Mouse (Mus musculus) thymus, adult 2 months (tissue): ENCODE results near the gene Mid1. TPM values are rescaled to one million over a fixed set of nuclear protein-coding genes. Genes with fewer than 3 reads are reported as not detected.
"Not testable (repeated sequence)": the region's sequence is repeated elsewhere in the genome, so short reads cannot be mapped to it uniquely, and the experiment has no call there.

Experiments
- DNase-seq: peaks from one replicate; pipeline ENCODE4 v3.0.0; 2021
- H3K27ac ChIP-seq: fragments of 200-500 bp; 2 replicates; pipeline ENCODE4 v1.5.1; 2012; ENCODE audit warnings: low read length, control low read depth; ENCODE audit not compliant: control insufficient read depth, insufficient read depth
- H3K27me3 ChIP-seq: fragments of 200-500 bp; 2 replicates; pipeline ENCODE4 v1.6.1; 2012; ENCODE audit warnings: mild to moderate bottlenecking, low read length, moderate library complexity, mixed read lengths; ENCODE audit not compliant: control insufficient read depth, insufficient read depth
- H3K36me3 ChIP-seq: fragments of 200-500 bp; 2 replicates; pipeline ENCODE4 v1.6.1; 2012; ENCODE audit warnings: mild to moderate bottlenecking, low read length, moderate library complexity; ENCODE audit not compliant: control insufficient read depth, insufficient read depth
- H3K4me1 ChIP-seq: fragments of 200-500 bp; replicated peaks from 2 replicates; pipeline ENCODE4 v1.6.1; 2012; ENCODE audit warnings: low read length; ENCODE audit not compliant: control insufficient read depth, insufficient read depth
- H3K4me3 ChIP-seq: fragments of 200-500 bp; 2 replicates; pipeline ENCODE4 v1.5.1; 2012; ENCODE audit warnings: mild to moderate bottlenecking, low read length, control low read depth, moderate library complexity; ENCODE audit not compliant: control insufficient read depth, insufficient read depth
- CTCF ChIP-seq: fragments of 200-500 bp; IDR thresholded peaks from 2 replicates; pipeline ENCODE4 v1.5.1; 2012; ENCODE audit warnings: mild to moderate bottlenecking, control low read depth, low read length, moderate library complexity, borderline replicate concordance; ENCODE audit not compliant: control insufficient read depth, poor library complexity, insufficient read depth; ENCODE audit errors: extremely low read depth
- POLR2A ChIP-seq: fragments of 200-500 bp; IDR thresholded peaks from 2 replicates; pipeline ENCODE4 v1.6.1; 2012; ENCODE audit warnings: mild to moderate bottlenecking, low read length, control low read depth, moderate library complexity; ENCODE audit not compliant: control insufficient read depth, poor library complexity, insufficient read depth; ENCODE audit errors: extremely low read depth
- WGBS: fragments of 180-500 bp; shearing (Covaris S2); methylation state at CpG from one replicate; pipeline ENCODE4 v1.1.7; 2018; 5-methylcytosine and 5-hydroxymethylcytosine counted together
- polyA plus RNA-seq: library from polyadenylated mRNA; depleted of rRNA; stranded (reverse); fragments of >200 nt; gene quantifications from 2 replicates; pipeline ENCODE4 v1.2.3, GENCODE M21; 2012

Gene Mid1
- polyA plus RNA-seq, 1 experiment: 10.4 TPM

DNA sequence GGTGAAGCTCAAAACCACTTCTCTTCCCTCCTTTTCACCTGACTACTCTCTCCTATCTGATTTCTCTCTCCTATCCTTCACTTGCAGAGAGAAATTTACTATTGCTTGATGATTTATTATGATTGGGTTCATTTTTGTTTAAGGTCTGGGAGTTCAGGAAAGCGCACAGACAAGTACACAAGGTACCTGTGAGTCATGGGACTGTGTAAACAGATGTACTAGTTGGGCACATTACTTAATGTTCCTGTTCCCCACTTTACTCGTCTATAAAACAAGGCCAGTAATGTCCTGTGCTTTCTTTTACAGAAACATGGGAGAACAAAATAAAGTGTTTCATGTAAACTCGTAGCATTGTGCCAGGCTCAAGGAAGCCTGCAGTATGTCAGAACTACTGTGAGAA lies 248.2 kb downstream of the Mid1 start:
- TF ChIP-seq CTCF (no peak), POLR2A (no peak)

GRCm38 (mm10) chrX:169937119-169937719 lies 252.2 kb downstream of the Mid1 start:
- DNase-seq: no peak
- Histone ChIP-seq H3K4me1 (no peaks in the 10 kb centered on the region), H3K27ac (no peak overlapping the region), H3K27me3 (no peaks in the 10 kb centered on the region), H3K36me3 (no peaks in the 10 kb centered on the region), H3K4me3 (no peak overlapping the region)
- TF ChIP-seq CTCF (no peak), POLR2A (no peak)
- WGBS: 73% methylated on average over 5 of the region's 5 CpGs

More for the DNA sequence above, 248.2 kb downstream of the Mid1 start:
- Histone ChIP-seq H3K4me3 (no peak overlapping the region), H3K27me3 (no peaks in the 10 kb centered on the region), H3K27ac (no peak overlapping the region), H3K4me1 (no peaks in the 10 kb centered on the region), H3K36me3 (no peaks in the 10 kb centered on the region)
- DNase-seq: no peak
- 86% methylated on average over 3 of the region's 3 CpGs for WGBS

DNA sequence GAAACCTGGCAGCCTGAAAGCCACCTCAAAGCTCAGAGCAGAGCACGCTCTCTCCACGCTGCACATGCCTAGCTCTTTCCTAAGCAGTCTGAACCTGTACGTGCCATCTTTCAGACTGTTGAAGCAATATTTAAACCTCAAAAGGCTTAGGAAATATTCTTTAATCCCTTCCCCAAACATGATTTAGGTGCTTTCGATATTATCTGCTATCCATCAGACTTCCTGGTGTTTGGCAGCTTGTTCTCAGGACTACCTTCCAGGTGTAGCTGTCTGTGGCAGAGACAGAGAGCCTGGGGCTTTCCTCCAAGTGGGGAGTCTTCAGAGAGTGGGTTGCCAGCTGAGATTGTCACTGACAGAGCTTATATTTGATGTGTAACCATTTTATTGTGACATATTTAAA lies 255.5 kb downstream of the Mid1 start:
- Histone ChIP-seq H3K4me3 (no peak overlapping the region), H3K27me3 (no peaks in the 10 kb centered on the region), H3K4me1 (no peaks in the 10 kb centered on the region), H3K27ac (no peak overlapping the region), H3K36me3 (no peaks in the 10 kb centered on the region)
- TF ChIP-seq POLR2A (no peak), CTCF (no peak)
- DNase-seq: no peak
- WGBS: 91% methylated on average over 4 of the region's 4 CpGs

- Histone ChIP-seq H3K27me3 (no peaks in the 10 kb centered on the region), H3K4me1 (no peaks in the 10 kb centered on the region), H3K27ac (no peak overlapping the region), H3K36me3 (no peaks in the 10 kb centered on the region), H3K4me3 (no peak overlapping the region)
- TF ChIP-seq POLR2A (no peak), CTCF (no peak)
- 92% methylated on average over 1 of the region's 1 CpGs for WGBS
- no peak for DNase-seq
Observed at GRCm38 (mm10) chrX:169950596-169950995, 265.6 kb downstream of the Mid1 start.

DNA sequence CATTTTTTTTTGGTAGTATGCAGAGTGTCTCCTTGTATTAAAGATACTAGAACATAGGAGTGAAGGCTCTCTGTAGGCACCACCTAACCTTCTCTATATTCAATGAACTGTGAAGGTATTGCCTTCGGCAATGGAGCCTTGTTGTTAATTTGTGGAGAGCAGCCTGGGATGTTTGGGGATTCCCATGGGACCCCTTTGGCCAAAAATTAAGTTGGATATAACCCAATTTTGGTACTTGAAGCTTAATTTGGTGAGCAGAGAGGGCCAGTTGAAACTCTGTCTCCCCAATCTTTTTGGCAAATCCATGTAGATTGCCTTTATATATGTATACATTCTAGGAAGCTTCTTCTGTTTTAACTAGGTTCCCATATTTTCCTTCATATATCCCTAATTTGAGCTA lies 284.3 kb downstream of the Mid1 start:
- Histone ChIP-seq H3K4me1 (no peaks in the 10 kb centered on the region), H3K27ac (no peak overlapping the region), H3K36me3 (no peaks in the 10 kb centered on the region), H3K4me3 (no peak overlapping the region), H3K27me3 (no peaks in the 10 kb centered on the region)
- DNase-seq: no peak
- TF ChIP-seq POLR2A (no peak), CTCF (no peak)
- 88% methylated on average over 1 of the region's 1 CpGs for WGBS

- H3K36me3 ChIP-seq, H3K27ac ChIP-seq, H3K4me1 ChIP-seq, H3K4me3 ChIP-seq, H3K27me3 ChIP-seq, DNase-seq: not testable (repeated sequence)
- 90% methylated on average over 3 of the region's 3 CpGs for WGBS
Observed at GRCm38 (mm10) chrX:169969765-169970164, 284.8 kb downstream of the Mid1 start.

DNA sequence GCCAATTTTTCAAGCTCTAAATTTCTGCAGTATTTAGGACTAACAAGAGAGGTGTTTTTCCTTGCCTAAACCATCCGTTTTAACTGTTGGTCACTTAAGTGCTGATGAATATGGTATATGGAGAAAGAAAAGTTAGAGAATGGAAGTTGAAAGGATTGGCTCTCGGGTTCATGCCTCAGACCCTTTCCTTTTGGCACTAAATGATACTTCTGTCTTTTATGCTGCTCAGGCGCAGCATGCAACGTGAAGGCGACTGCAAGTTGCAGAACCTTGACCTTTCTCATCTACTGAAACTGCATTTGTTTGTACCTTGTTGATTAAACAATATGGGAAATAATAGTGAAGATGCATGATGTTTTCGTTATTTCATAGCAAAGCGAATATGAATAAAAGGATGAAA lies 285.5 kb downstream of the Mid1 start:
- 93% methylated on average over 7 of the region's 7 CpGs for WGBS
- not testable (repeated sequence) for DNase-seq, H3K4me3 ChIP-seq

DNA sequence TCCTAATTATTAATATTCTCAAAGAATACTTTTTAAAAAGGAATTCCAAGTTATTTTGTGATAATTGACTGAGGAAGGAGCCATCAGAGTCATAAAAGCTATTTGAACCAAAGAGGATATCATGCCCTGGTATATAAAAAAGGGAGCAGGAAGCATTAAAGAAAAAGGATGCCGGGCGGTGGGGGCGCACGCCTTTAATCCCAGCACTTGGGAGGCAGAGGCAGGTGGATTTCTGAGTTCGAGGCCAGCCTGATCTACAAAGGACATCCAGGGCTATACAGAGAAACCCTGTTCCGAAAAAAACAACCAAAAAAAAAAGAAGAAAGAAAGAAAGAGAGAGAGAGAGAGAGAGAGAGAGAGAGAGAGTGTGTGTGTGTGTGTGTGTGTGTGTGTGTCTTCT lies 286.6 kb downstream of the Mid1 start:
- whole genome bisulfite sequencing: 89% methylated on average over 6 of the region's 6 CpGs
- DNase-seq, H3K27me3 ChIP-seq, H3K4me3 ChIP-seq, H3K27ac ChIP-seq, H3K4me1 ChIP-seq, H3K36me3 ChIP-seq: not testable (repeated sequence)

More for the DNA sequence above, 285.5 kb downstream of the Mid1 start:
- H3K27ac ChIP-seq, H3K36me3 ChIP-seq, H3K4me1 ChIP-seq, H3K27me3 ChIP-seq: not testable (repeated sequence)

- H3K27ac ChIP-seq, H3K36me3 ChIP-seq, H3K27me3 ChIP-seq, H3K4me3 ChIP-seq, H3K4me1 ChIP-seq: not testable (repeated sequence)
- 86% methylated on average over 2 of the region's 2 CpGs for WGBS
- peak; percentile 1 for DNase-seq
Observed at GRCm38 (mm10) chrX:169972131-169972530, 287.1 kb downstream of the Mid1 start.

- H3K4me3 ChIP-seq, H3K36me3 ChIP-seq, H3K4me1 ChIP-seq, H3K27ac ChIP-seq, H3K27me3 ChIP-seq: not testable (repeated sequence)
- 71% methylated on average over 6 of the region's 6 CpGs for WGBS
- peak; percentile 17 for DNase-seq
Observed at GRCm38 (mm10) chrX:169972791-169973494, 287.9 kb downstream of the Mid1 start.
